Mouse (Mus musculus): Measurements from ENCODE around the gene Ebf1. TPM values are rescaled to one million over a fixed set of nuclear protein-coding genes. Genes with fewer than 3 reads are reported as not detected.

Ebf1 gene
- polyA plus RNA-seq, 1 experiment from 2014 or later: 3.6 TPM

DNA sequence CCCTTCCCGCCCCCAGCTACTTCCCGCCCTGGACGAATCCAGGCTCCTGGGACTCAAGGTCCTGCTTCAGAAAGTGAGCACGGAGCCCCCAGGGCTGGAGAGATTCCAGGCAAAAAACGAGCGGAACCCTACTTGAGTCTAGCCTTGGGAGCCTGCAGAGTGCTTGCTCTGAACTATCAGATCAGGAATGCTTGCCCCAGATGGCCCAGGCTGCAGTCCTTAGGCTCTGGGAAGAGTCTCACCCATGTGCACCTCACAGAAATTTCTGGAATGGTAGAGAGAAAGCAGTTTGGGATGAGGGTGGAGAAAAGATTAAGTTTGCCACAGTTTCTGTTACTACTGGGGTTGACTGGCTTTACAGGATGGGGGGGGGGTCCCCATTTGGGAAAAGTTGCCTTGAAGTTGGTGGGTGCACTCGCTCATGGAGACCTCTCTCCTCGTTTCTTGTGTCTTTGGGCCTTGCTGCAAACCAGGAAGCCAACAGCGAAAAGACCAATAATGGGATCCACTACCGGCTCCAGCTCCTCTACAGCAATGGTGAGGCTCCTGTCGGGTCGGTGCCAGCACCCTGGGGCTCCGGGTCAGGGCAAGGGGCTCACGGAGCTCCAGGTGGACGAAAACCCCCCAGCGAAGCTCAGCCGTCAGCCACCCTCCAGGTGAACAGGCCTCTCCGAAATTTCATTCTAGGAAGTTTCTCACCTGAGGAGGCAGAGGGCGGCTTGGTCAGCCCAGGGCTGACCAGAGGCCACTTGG lies 3.8 kb downstream of the Ebf1 start:
- Histone ChIP-seq H3K27me3 (ENCODE audit: control insufficient read depth, insufficient read depth, low read length) (peaks cover 14% of the 10 kb centered on the region), H3K9ac (ENCODE audit: low read length) (no peak overlapping the region), H3K36me3 (ENCODE audit: control insufficient read depth, insufficient read depth, low read length) (no peaks in the 10 kb centered on the region), H3K4me2 (replicated peaks; ENCODE audit: low read depth) (peak overlapping the region; percentile 47; the same call in 1 of the 2 replicates), H3K9me3 (ENCODE audit: control insufficient read depth, low read length) (no peaks in the 10 kb centered on the region), H3K4me3 (ENCODE audit: low read depth, low read length) (no peak overlapping the region), H3K27ac (replicated peaks) (no peak overlapping the region), H3K4me1 (replicated peaks; ENCODE audit: control insufficient read depth, insufficient read depth) (no peaks in the 10 kb centered on the region)
- TF ChIP-seq EP300 (optimal IDR thresholded peaks at IDR 0.05) (no peak), CTCF (IDR thresholded peaks at IDR 0.05; ENCODE audit: low read depth) (no peak)
- 52% methylated on average over 18 of the region's 19 CpGs for WGBS
- no peak for ATAC-seq (ENCODE audit: low FRiP score, low TSS enrichment)
- DNase-seq (ENCODE audit: low spot score): no peak

DNA sequence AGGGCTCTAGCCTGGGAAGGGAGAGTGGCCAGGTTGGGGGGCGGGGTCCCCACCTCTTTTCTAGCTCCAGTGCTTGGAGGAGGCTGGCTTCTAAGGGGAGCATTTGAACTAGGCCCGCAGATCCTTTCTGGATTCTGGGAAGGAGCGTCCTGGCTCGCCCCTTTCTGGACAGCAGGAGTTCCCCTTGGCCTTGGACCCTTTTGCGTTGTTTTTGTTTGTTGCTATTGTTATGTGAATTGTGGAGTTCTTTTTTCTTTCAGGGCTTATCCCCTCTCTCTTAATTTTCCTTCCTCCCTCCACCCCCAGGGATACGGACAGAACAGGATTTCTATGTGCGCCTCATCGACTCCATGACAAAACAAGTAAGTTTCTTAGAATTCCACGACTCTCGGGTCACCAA lies 4.5 kb downstream of the Ebf1 start:
- Histone ChIP-seq H3K36me3 (ENCODE audit: control insufficient read depth, insufficient read depth, low read length) (no peaks in the 10 kb centered on the region), H3K9me3 (ENCODE audit: control insufficient read depth, low read length) (no peaks in the 10 kb centered on the region), H3K4me3 (ENCODE audit: low read depth, low read length) (no peak overlapping the region), H3K4me1 (replicated peaks; ENCODE audit: control insufficient read depth, insufficient read depth) (no peaks in the 10 kb centered on the region), H3K27me3 (ENCODE audit: control insufficient read depth, insufficient read depth, low read length) (peaks cover 12% of the 10 kb centered on the region), H3K4me2 (replicated peaks; ENCODE audit: low read depth) (no peak overlapping the region), H3K9ac (ENCODE audit: low read length) (no peak overlapping the region), H3K27ac (replicated peaks) (no peak overlapping the region)
- no peak for ATAC-seq (ENCODE audit: low FRiP score, low TSS enrichment)
- TF ChIP-seq CTCF (IDR thresholded peaks at IDR 0.05; ENCODE audit: low read depth): no peak
- TF ChIP-seq EP300 (optimal IDR thresholded peaks at IDR 0.05): no peak
- WGBS: 79% methylated on average over 9 of the region's 10 CpGs
- DNase-seq (ENCODE audit: low spot score): no peak

DNA sequence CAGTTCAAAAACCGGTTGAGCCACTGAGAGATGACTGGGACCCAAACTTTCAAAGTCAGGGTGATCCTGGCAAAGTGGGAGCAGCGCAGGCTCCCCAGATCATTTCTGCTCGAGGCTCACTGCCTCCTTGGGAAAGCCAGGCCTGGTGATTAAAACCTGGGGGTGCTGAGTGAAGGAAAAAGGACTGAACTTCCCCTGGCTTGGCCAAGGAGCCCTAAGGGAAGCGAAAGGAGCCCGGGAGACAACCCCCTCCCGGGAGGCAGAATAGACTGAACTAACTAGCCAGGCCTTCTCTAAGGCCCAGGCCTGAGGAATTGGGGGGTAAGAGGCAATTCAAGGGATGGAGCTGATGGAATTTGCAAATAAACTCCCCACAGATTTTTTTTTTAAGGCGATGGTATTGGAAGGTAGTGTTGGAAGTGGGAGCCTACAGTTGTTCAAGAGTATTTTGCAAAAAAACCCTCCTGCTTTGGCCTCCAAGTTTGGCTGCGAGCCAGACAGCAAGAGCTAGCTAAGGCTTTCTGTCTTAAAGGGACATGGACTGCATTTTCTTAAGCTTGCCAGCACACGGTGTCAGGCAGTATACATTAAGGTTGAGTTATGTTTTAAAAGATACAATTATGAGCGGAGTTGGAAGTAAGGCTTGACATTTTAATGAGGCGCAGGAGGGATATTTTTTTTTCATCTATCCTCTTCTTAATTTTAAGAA lies 5.1 kb downstream of the Ebf1 start:
- DNase-seq (ENCODE audit: low spot score): no peak
- H3K4me1 ChIP-seq (replicated peaks; ENCODE audit: control insufficient read depth, insufficient read depth): no peaks in the 10 kb centered on the region
- H3K9ac ChIP-seq (ENCODE audit: low read length): no peak overlapping the region
- H3K27ac ChIP-seq (replicated peaks): no peak overlapping the region
- WGBS: 51% methylated on average over 11 of the region's 11 CpGs
- H3K4me3 ChIP-seq (ENCODE audit: low read depth, low read length): no peak overlapping the region
- no peaks in the 10 kb centered on the region for H3K36me3 ChIP-seq (ENCODE audit: control insufficient read depth, insufficient read depth, low read length)
- no peaks in the 10 kb centered on the region for H3K9me3 ChIP-seq (ENCODE audit: control insufficient read depth, low read length)
- no peak for TF ChIP-seq EP300 (optimal IDR thresholded peaks at IDR 0.05)
- no peak for TF ChIP-seq CTCF (IDR thresholded peaks at IDR 0.05; ENCODE audit: low read depth)
- no peak overlapping the region for H3K4me2 ChIP-seq (replicated peaks; ENCODE audit: low read depth)
- ATAC-seq (ENCODE audit: low FRiP score, low TSS enrichment): no peak
- peaks cover 7% of the 10 kb centered on the region for H3K27me3 ChIP-seq (ENCODE audit: control insufficient read depth, insufficient read depth, low read length)

DNA sequence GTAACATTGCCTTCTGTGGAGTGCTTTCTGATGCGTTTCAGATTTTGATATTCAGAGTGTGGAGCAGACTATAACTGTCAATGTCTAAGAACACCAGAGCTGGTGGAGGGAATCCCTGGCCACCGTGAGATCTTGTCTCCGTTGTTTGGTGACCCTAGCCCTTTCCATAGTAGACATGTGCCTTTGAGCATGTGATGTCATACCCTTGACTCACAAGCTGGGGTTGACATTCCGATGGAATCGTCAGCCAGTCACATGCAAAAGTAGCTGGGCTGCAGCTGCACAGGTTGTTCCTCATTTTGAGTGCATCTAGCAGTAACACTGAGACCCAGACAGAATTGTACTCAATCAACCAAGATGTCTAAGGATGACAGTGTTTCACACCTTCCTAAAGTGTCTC lies 7.4 kb downstream of the Ebf1 start:
- DNase-seq (ENCODE audit: low spot score) (no peak), ATAC-seq (ENCODE audit: low FRiP score, low TSS enrichment) (no peak)
- WGBS: 63% methylated on average over 5 of the region's 5 CpGs
- Histone ChIP-seq H3K27ac (replicated peaks) (no peak overlapping the region), H3K4me3 (ENCODE audit: low read depth, low read length) (no peak overlapping the region), H3K27me3 (ENCODE audit: control insufficient read depth, insufficient read depth, low read length) (peaks cover 3% of the 10 kb centered on the region; the same call in 1 of the 2 replicates), H3K4me1 (replicated peaks; ENCODE audit: control insufficient read depth, insufficient read depth) (no peaks in the 10 kb centered on the region), H3K36me3 (ENCODE audit: control insufficient read depth, insufficient read depth, low read length) (no peaks in the 10 kb centered on the region), H3K9me3 (ENCODE audit: control insufficient read depth, low read length) (no peaks in the 10 kb centered on the region), H3K4me2 (replicated peaks; ENCODE audit: low read depth) (no peak overlapping the region), H3K9ac (ENCODE audit: low read length) (no peak overlapping the region)
- TF ChIP-seq EP300 (optimal IDR thresholded peaks at IDR 0.05) (no peak), CTCF (IDR thresholded peaks at IDR 0.05; ENCODE audit: low read depth) (no peak)

DNA sequence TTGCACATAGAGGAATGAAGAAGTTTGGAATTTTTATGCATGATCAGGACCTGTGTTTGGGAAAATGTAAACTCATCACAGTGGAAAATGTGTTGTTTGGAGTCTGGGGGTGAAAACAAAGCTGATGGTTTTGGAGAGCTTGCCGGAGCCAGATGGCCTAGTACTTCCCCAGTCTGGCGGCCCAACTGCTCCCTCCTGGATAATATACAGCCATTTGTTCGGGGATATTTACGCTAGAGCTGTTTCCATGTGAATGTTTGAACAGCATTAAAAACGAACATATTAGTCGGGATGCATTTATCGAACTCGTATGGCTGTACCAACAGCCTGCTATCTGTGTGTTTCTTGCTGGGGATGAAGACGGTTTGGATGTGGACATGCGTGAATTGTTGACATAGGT lies 8.9 kb downstream of the Ebf1 start:
- Histone ChIP-seq H3K9me3 (ENCODE audit: control insufficient read depth, low read length) (no peaks in the 10 kb centered on the region), H3K27ac (replicated peaks) (no peak overlapping the region), H3K4me2 (replicated peaks; ENCODE audit: low read depth) (no peak overlapping the region), H3K9ac (ENCODE audit: low read length) (no peak overlapping the region), H3K4me3 (ENCODE audit: low read depth, low read length) (no peak overlapping the region), H3K36me3 (ENCODE audit: control insufficient read depth, insufficient read depth, low read length) (no peaks in the 10 kb centered on the region), H3K4me1 (replicated peaks; ENCODE audit: control insufficient read depth, insufficient read depth) (no peaks in the 10 kb centered on the region), H3K27me3 (ENCODE audit: control insufficient read depth, insufficient read depth, low read length) (no peaks in the 10 kb centered on the region)
- ATAC-seq (ENCODE audit: low FRiP score, low TSS enrichment) (no peak), DNase-seq (ENCODE audit: low spot score) (no peak)
- TF ChIP-seq EP300 (optimal IDR thresholded peaks at IDR 0.05): no peak
- TF ChIP-seq CTCF (IDR thresholded peaks at IDR 0.05; ENCODE audit: low read depth): no peak
- 70% methylated on average over 10 of the region's 10 CpGs for WGBS

DNA sequence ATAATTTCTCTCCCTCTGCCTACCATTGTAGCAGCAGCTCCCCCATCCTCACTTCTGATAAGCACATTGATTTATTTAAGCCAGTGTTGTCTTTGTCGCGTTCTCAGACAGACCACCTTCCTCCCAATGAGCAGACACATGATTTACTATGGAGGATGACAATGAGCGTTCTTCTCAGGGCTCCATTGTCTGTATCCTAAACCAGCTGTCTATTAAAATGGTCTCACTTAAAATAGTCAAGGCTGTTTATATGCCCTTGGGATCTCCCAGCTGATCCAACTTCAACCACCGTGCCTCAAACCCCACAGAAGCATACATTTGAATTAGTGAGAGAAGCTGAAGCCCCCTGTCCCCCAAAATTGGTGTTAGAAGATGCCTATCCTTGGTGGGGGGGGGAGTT lies 11.3 kb downstream of the Ebf1 start:
- DNase-seq (ENCODE audit: low spot score): no peak
- Histone ChIP-seq H3K27me3 (ENCODE audit: control insufficient read depth, insufficient read depth, low read length) (no peaks in the 10 kb centered on the region), H3K4me2 (replicated peaks; ENCODE audit: low read depth) (no peak overlapping the region), H3K4me3 (ENCODE audit: low read depth, low read length) (no peak overlapping the region), H3K9me3 (ENCODE audit: control insufficient read depth, low read length) (no peaks in the 10 kb centered on the region), H3K9ac (ENCODE audit: low read length) (no peak overlapping the region), H3K36me3 (ENCODE audit: control insufficient read depth, insufficient read depth, low read length) (no peaks in the 10 kb centered on the region), H3K27ac (replicated peaks) (no peak overlapping the region), H3K4me1 (replicated peaks; ENCODE audit: control insufficient read depth, insufficient read depth) (no peaks in the 10 kb centered on the region)
- ATAC-seq (ENCODE audit: low FRiP score, low TSS enrichment): no peak
- TF ChIP-seq CTCF (IDR thresholded peaks at IDR 0.05; ENCODE audit: low read depth): no peak
- TF ChIP-seq EP300 (optimal IDR thresholded peaks at IDR 0.05): no peak
- 50% methylated on average over 4 of the region's 4 CpGs for WGBS

Measured in stomach, postnatal 0 days (tissue).